Mouse (Mus musculus) ovary, postnatal 10 days (tissue): ENCODE results near the gene Ilf3.
"Not testable (repeated sequence)": the region's sequence is repeated elsewhere in the genome, so short reads cannot be mapped to it uniquely, and the experiment has no call there.

Experiments used
- DNase-seq: peaks from one replicate; pipeline ENCODE4 v3.0.0; 2022; ENCODE audit warnings: low spot score

Ilf3 gene

GRCm38 (mm10) chr9:21367357-21368111, at the start of gene Ilf3:
Gene Ilf3, plus strand, starts transcription at chr9:21367871.
- peak; percentile 97 for DNase-seq

- no peak for DNase-seq
Observed at GRCm38 (mm10) chr9:21318792-21319191, 48.9 kb upstream of the Ilf3 start.

- DNase-seq = no peak
Observed at GRCm38 (mm10) chr9:21319503-21319902, 48.2 kb upstream of the Ilf3 start.

GRCm38 (mm10) chr9:21320280-21320618, 47.4 kb upstream of the Ilf3 start:
- DNase-seq = no peak

GRCm38 (mm10) chr9:21320619-21321512, 46.8 kb upstream of the Ilf3 start, which contains the start of gene Slc44a2:
Gene Slc44a2, plus strand, starts transcription at chr9:21320698.
- peak; percentile 62 for DNase-seq

- no peak for DNase-seq
Observed at GRCm38 (mm10) chr9:21321513-21321835, 46.2 kb upstream of the Ilf3 start.

- DNase-seq = no peak
Observed at GRCm38 (mm10) chr9:21322211-21322916, 45.3 kb upstream of the Ilf3 start.

- DNase-seq = not testable (repeated sequence)
Observed at GRCm38 (mm10) chr9:21322917-21323297, 44.8 kb upstream of the Ilf3 start.

- no peak for DNase-seq
Observed at GRCm38 (mm10) chr9:21324269-21324668, 43.4 kb upstream of the Ilf3 start.

- DNase-seq = no peak
Observed at GRCm38 (mm10) chr9:21327569-21327968, 40.1 kb upstream of the Ilf3 start.

GRCm38 (mm10) chr9:21328041-21328440, 39.6 kb upstream of the Ilf3 start:
- DNase-seq = no peak

- DNase-seq = no peak
Observed at GRCm38 (mm10) chr9:21329041-21329440, 38.6 kb upstream of the Ilf3 start.

GRCm38 (mm10) chr9:21329699-21330289, 37.9 kb upstream of the Ilf3 start:
- no peak for DNase-seq

- DNase-seq = no peak
Observed at GRCm38 (mm10) chr9:21331365-21332140, 36.1 kb upstream of the Ilf3 start.

- no peak for DNase-seq
Observed at GRCm38 (mm10) chr9:21332161-21333061, 35.3 kb upstream of the Ilf3 start.

GRCm38 (mm10) chr9:21333523-21333922, 34.1 kb upstream of the Ilf3 start:
- DNase-seq = no peak

- DNase-seq = no peak
Observed at GRCm38 (mm10) chr9:21334747-21335146, 32.9 kb upstream of the Ilf3 start.

GRCm38 (mm10) chr9:21335391-21335790, 32.3 kb upstream of the Ilf3 start:
- no peak for DNase-seq

GRCm38 (mm10) chr9:21336491-21336890, 31.2 kb upstream of the Ilf3 start:
- no peak for DNase-seq

- DNase-seq = no peak
Observed at GRCm38 (mm10) chr9:21337652-21338051, 30.0 kb upstream of the Ilf3 start.
